Mouse (Mus musculus): ENCODE results near the gene Olfr666. TPM values are rescaled to one million over a fixed set of nuclear protein-coding genes. Genes with fewer than 3 reads are reported as not detected.
"Not testable (repeated sequence)": the region's sequence is repeated elsewhere in the genome, so short reads cannot be mapped to it uniquely, and the experiment has no call there.

Olfr666 gene
- not detected for total RNA-seq (2021)
- long read RNA-seq, experiment 1, result 0 reads
- long read RNA-seq, experiment 2, result 0 reads

- no peak for DNase-seq (ENCODE audit: low spot score in 2 of 2)
Observed at GRCm38 (mm10) chr7:104895852-104896251, at the start of gene Olfr666. Gene Olfr666 (minus strand): TSS chr7:104895952.

GRCm38 (mm10) chr7:104933940-104934339 is 38.2 kb upstream of the Olfr666 start, which contains the start of gene Olfr669:
Gene Olfr669 (plus strand): TSS chr7:104934240.
- no peak for DNase-seq (ENCODE audit: low spot score in 2 of 2)

GRCm38 (mm10) chr7:104927957-104928356 is 32.2 kb upstream of the Olfr666 start, which contains the start of gene Olfr668:
Gene Olfr668 (minus strand): TSS chr7:104928057.
- no peak for DNase-seq (ENCODE audit: low spot score in 2 of 2)

GRCm38 (mm10) chr7:104921382-104921781 is 25.6 kb upstream of the Olfr666 start, which contains the start of gene Olfr667:
Gene Olfr667 (minus strand): TSS chr7:104921482.
- DNase-seq (ENCODE audit: low spot score in 2 of 2), result no peak

- DNase-seq (ENCODE audit: low spot score in 2 of 2), result no peak
Observed at GRCm38 (mm10) chr7:104877731-104878130, 18.0 kb downstream of the Olfr666 start, which contains the start of gene Olfr665. Gene Olfr665 (plus strand): TSS chr7:104878031.

GRCm38 (mm10) chr7:104861381-104861780 is 34.4 kb downstream of the Olfr666 start:
- no peak for DNase-seq (ENCODE audit: low spot score in 2 of 2)

- DNase-seq (ENCODE audit: low spot score in 2 of 2), result no peak
Observed at GRCm38 (mm10) chr7:104857683-104858082, 38.1 kb downstream of the Olfr666 start.

GRCm38 (mm10) chr7:104856709-104857108 is 39.0 kb downstream of the Olfr666 start, which contains the start of gene Usp17la:
Gene Usp17la (plus strand): TSS chr7:104857009.
- DNase-seq (ENCODE audit: low spot score in 2 of 2), result not testable (repeated sequence)

GRCm38 (mm10) chr7:104855248-104855750 is 40.5 kb downstream of the Olfr666 start:
- DNase-seq (ENCODE audit: low spot score in 2 of 2), result no peak

- DNase-seq (ENCODE audit: low spot score in 2 of 2), result not testable (repeated sequence)
Observed at GRCm38 (mm10) chr7:104851546-104851945, 44.2 kb downstream of the Olfr666 start.

- DNase-seq (ENCODE audit: low spot score in 2 of 2), result no peak
Observed at GRCm38 (mm10) chr7:104843731-104844287, 51.9 kb downstream of the Olfr666 start.

GRCm38 (mm10) chr7:104842503-104842902 is 53.2 kb downstream of the Olfr666 start, which contains the start of gene Usp17lb:
Gene Usp17lb (minus strand): TSS chr7:104842603.
- no peak for DNase-seq (ENCODE audit: low spot score in 2 of 2)

Other genes with a start within 250 kb of the Olfr666 start
- gene Olfr658, start 248.6 kb downstream of the Olfr666 start, total RNA-seq (2021), result not detected
- not detected for gene Olfr659, start 229.2 kb downstream of the Olfr666 start, total RNA-seq (2021)
- not detected for gene Olfr661, start 209.5 kb downstream of the Olfr666 start, total RNA-seq (2021)
- not detected for gene Usp17le, start 118.5 kb downstream of the Olfr666 start, total RNA-seq (2021)
- under 1 TPM in 1 of 2 experiments, not detected in 1; 0.28 TPM for gene Usp17lb, start 53.3 kb downstream of the Olfr666 start, total RNA-seq (2021)
- gene Usp17la, start 38.9 kb downstream of the Olfr666 start, total RNA-seq (2021), result not detected
- gene Olfr665, start 17.9 kb downstream of the Olfr666 start, total RNA-seq (2021), result not detected
- not detected for gene Olfr667, start 25.5 kb upstream of the Olfr666 start, total RNA-seq (2021)
- not detected for gene Olfr668, start 32.1 kb upstream of the Olfr666 start, total RNA-seq (2021)
- gene Olfr669, start 38.3 kb upstream of the Olfr666 start, total RNA-seq (2021), result not detected
- not detected for gene Olfr670, start 66.7 kb upstream of the Olfr666 start, total RNA-seq (2021)
- gene Olfr671, start 83.2 kb upstream of the Olfr666 start, total RNA-seq (2021), result not detected
- gene Olfr672, start 106.1 kb upstream of the Olfr666 start, total RNA-seq (2021), result not detected
- not detected for gene Olfr675, start 132.5 kb upstream of the Olfr666 start, total RNA-seq (2021)
- not detected for gene Olfr676, start 136.7 kb upstream of the Olfr666 start, total RNA-seq (2021)
- not detected for gene Olfr677, start 155.4 kb upstream of the Olfr666 start, total RNA-seq (2021)
- gene Olfr678, start 168.5 kb upstream of the Olfr666 start, total RNA-seq (2021), result not detected
- not detected for gene Olfr679, start 185.3 kb upstream of the Olfr666 start, total RNA-seq (2021)
- gene Olfr680-ps1, start 196.9 kb upstream of the Olfr666 start, total RNA-seq (2021), result not detected
- not detected for gene Olfr681, start 220.9 kb upstream of the Olfr666 start, total RNA-seq (2021)